Mouse (Mus musculus) kidney, adult 2 months (tissue): ENCODE results near the gene Ttbk2.

Source experiments
- CTCF ChIP-seq: fragments of 200-500 bp; conservative IDR thresholded peaks from 2 replicates; pipeline ENCODE4 v1.5.1; 2011; ENCODE audit warnings: low read depth, mild to moderate bottlenecking, control low read depth, low read length, moderate library complexity, mixed read lengths; ENCODE audit not compliant: insufficient read depth, insufficient read length
- POLR2A ChIP-seq: fragments of 200-500 bp; IDR thresholded peaks from one replicate; pipeline ENCODE4 v1.6.1; 2011; ENCODE audit warnings: low read depth, low read length, control low read depth

DNA sequence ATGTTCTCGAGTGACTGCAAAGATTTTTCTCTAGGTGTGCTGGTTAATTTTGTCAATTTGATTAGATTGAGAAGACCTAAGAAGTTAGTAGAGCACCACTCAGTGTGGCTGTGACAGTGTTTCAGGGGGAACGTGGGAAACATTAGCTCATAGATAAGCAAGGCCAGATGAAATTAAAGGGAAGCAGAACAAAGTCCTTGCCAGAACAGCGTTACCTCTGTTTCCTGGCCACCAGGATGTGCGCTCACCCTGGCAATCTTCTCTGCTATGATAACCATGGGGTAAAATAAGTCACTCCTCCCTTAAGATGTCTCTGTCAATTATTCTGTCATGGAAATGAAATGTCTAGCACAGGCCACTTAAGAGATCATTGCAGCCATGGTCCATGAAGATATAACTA, 6.4 kb downstream of the Ttbk2 start:
- TF ChIP-seq CTCF (no peak), POLR2A (no peak)
